Mouse (Mus musculus) liver, adult 2 months (tissue): ENCODE measurements around the gene BC028528.

Experiments
- CTCF ChIP-seq: fragments of 200-500 bp; IDR thresholded peaks from 2 replicates; pipeline ENCODE4 v1.5.1; 2011; ENCODE audit warnings: low read depth, low read length, control low read depth
- POLR2A ChIP-seq: fragments of 200-500 bp; IDR thresholded peaks from 2 replicates; pipeline ENCODE4 v1.6.1; 2011; ENCODE audit warnings: low read length, control low read depth; ENCODE audit not compliant: insufficient read depth; ENCODE audit errors: extremely low read depth

DNA sequence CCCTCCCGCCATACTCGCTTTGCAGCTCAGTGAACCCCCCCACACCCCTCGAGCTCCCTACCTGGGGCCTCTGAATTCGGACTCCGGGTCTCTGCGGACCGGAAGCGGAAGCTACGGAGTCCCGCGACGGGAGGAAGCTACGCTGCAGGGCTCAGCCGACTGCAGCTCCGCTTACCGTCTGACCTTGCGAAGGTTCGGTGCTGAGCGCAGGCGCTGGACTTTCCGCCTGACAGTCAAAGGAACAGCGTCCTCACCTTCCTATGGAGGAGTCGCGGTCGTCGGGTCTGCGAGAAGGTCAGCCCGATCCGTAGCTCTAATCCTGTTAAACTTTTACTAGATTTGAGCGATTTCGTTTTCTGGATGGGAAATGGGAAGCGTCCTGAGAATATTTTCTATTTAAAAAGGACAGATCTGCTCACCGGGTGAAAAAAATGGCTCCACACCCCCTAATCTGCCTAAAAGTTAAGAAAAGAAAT is 20.4 kb downstream of the BC028528 start, which contains the start of gene Mrps21:
- TF ChIP-seq CTCF, result no peak
- peak; percentile 81 for TF ChIP-seq POLR2A
